Mouse (Mus musculus) gastrocnemius, postnatal 25 days (tissue): ENCODE results near the gene Cdx4. TPM values are rescaled to one million over a fixed set of nuclear protein-coding genes. Genes with fewer than 3 reads are reported as not detected.

Experiments
- total RNA-seq, 2 experiments: library from RNA; stranded (reverse); gene quantifications; 1 replicate in 1 of 2; 2 replicates in 1 of 2; pipeline ENCODE4 v1.2.3; 2021

Gene Cdx4
- total RNA-seq, 2 experiments from 2014 or later, result not detected

Other genes with a start within 250 kb of the Cdx4 start
- gene Nap1l2, start 134.8 kb upstream of the Cdx4 start, total RNA-seq, result not detected
- under 1 TPM; 0.21 to 0.46 TPM for gene Chic1, start 35.1 kb downstream of the Cdx4 start, total RNA-seq
- gene Tsx, start 93.1 kb downstream of the Cdx4 start, total RNA-seq, result not detected
- gene Gm26992, start 100.6 kb downstream of the Cdx4 start, total RNA-seq, result not detected